Mouse (Mus musculus) MEL (cell line): Measurements from ENCODE around the gene Xpot.

Source experiments
- CTCF ChIP-seq, 3 experiments: IDR thresholded peaks in 2 of 3; conservative IDR thresholded peaks in 1 of 3; 2 replicates each; pipeline ENCODE4 v1.5.1; 2011 to 2012; ENCODE audit warnings: low read length in 3 of 3, low read depth in 2 of 3, mild to moderate bottlenecking in 2 of 3, improper control_type of control experiment in 1 of 3, inconsistent platforms in 1 of 3, mixed read lengths in 1 of 3, moderate library complexity in 1 of 3; ENCODE audit not compliant: control insufficient read depth in 1 of 3, insufficient read depth in 1 of 3, poor library complexity in 1 of 3, severe bottlenecking in 1 of 3
- E2F4 ChIP-seq: IDR thresholded peaks from 2 replicates; pipeline ENCODE4 v1.6.1; 2011; ENCODE audit warnings: low read depth, low read length, improper control_type of control experiment, borderline replicate concordance
- MYC ChIP-seq: IDR thresholded peaks from 2 replicates; pipeline ENCODE4 v1.6.1; 2011; ENCODE audit warnings: low read depth, mild to moderate bottlenecking, low read length, improper control_type of control experiment, moderate library complexity
- POLR2A ChIP-seq, 2 experiments: IDR thresholded peaks; 2 replicates each; pipeline ENCODE4 v1.6.1; 2011 to 2012; ENCODE audit warnings: low read length in 2 of 2, mild to moderate bottlenecking in 2 of 2, control low read depth in 1 of 2, improper control_type of control experiment in 1 of 2, low read depth in 1 of 2, moderate library complexity in 1 of 2; ENCODE audit not compliant: control insufficient read depth in 1 of 2, insufficient read depth in 1 of 2, poor library complexity in 1 of 2
- SIN3A ChIP-seq: IDR thresholded peaks from 2 replicates; pipeline ENCODE4 v1.6.1; 2012; ENCODE audit warnings: low read length, improper control_type of control experiment, inconsistent platforms
- TAL1 ChIP-seq: IDR thresholded peaks from 2 replicates; pipeline ENCODE4 v1.6.1; 2012; ENCODE audit warnings: mild to moderate bottlenecking, inconsistent platforms, low read length, moderate library complexity, mixed read lengths
- ZKSCAN1 ChIP-seq: IDR thresholded peaks from 2 replicates; pipeline ENCODE4 v1.6.1; 2012; ENCODE audit warnings: low read depth, mild to moderate bottlenecking, inconsistent platforms, low read length, improper control_type of control experiment, moderate library complexity

DNA sequence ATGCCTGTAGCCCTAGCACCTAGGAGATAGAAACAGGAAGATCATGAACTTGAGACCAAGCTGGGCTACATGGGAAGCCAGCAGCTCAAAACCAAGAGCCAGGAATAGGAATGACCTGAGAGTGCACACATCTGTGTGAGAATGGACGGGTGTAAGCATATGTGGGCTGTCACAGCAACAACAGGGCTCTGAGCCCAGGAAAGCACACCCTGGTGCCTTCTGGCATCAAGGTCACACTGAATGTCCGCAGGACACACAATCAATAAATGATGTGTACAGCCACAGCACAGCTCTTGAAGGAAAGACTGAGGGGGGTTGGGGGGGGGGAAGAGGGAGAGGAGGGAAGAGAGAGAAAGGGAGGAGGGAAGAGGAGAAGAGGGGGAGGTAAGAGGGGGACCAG is 67.9 kb downstream of the Xpot start:
- TF ChIP-seq CTCF (IDR thresholded peaks at IDR 0.05 in 2 of 3, conservative IDR thresholded peaks at IDR 0.05 in 1 of 3; ENCODE audit: control insufficient read depth in 1 of 3, insufficient read depth in 1 of 3, low read depth in 2 of 3, low read length in 3 of 3, poor library complexity in 1 of 3, severe bottlenecking in 1 of 3) (no peak), E2F4 (no peak), ZKSCAN1 (no peak), SIN3A (no peak), POLR2A (IDR thresholded peaks at IDR 0.05; ENCODE audit: control insufficient read depth in 1 of 2, insufficient read depth in 1 of 2, low read depth in 1 of 2, low read length in 2 of 2, poor library complexity in 1 of 2) (no peak), MYC (no peak), TAL1 (no peak)
